Mouse (Mus musculus) A20 (cell line): Measurements from ENCODE around the gene Trim32.

Source experiments
- DNase-seq: peaks from one replicate; pipeline ENCODE4 v3.0.0-alpha.2; 2011; ENCODE audit warnings: low read depth, low spot score

Trim32 gene

DNA sequence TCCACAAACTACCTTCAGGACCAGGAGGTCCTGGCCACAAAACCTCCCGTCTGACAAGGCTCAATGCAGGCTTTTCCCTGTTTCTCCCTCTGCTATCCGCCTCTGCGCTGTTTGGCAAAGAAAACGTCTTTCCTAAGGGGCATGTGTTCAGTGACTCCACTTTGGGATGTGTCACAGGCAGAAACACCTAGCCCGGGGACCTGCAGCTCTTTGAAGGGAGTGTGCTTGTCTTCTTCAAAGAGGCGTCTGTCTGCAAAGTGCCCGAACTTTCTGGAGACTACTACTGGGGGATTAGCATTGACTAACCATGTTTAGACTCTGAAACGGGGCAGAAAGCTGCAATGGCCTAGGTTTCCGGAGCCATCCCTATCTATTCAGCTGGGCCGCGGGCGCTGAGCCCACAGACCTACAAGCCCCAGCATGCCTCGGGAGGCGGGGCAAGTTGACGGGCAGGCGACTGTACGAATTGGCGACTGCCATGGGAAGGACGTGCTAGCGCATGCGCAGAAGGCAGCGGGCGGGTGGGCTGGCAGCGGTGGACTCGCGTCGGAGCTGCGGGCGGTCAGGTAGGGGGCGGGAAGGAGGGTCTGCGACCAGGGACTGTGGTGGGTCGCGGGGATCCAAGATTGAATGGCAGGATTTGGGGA is at the start of gene Trim32:
Gene Trim32 (plus strand): TSS at position 483 of the 647 bp plus-strand sequence.
- peak; percentile 96 for DNase-seq

DNA sequence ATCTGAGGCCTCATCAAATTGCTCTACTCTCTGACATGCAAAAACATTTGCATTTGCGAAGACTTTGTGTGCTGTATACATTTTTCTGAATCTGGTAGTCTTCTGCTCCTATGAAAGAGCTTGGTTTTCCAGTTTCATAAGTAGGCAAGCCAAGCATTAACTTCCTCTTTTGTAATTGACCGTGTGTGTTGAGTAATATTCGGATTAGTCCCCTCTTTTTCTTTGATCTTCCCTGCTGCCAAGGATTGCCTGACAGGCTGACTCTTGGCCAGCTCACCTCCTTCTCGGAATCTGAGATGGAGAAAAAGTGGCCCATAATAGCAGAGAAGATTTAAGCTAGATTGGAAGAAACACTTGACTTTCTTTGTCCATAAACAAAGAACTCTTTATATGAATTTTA is 39.3 kb upstream of the Trim32 start:
- DNase-seq: no peak

DNA sequence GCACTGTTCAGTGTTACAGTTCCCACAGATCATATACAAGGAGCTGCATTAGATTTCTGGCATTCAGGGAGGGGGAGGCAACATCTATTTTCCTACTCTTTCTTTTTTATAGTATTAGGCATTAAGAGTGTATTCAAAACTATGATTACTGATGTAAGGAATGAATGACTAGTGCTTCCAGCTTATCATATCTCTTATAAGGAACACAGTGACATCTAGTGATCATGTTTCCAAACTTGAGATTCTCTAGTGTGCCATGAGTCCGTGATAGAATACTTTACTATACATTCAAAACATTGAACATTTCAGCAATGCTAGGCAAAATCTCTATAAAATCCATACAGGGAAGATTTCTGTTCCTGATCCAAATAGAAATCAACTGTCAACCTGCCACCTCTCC is 24.5 kb upstream of the Trim32 start:
- DNase-seq: no peak

DNA sequence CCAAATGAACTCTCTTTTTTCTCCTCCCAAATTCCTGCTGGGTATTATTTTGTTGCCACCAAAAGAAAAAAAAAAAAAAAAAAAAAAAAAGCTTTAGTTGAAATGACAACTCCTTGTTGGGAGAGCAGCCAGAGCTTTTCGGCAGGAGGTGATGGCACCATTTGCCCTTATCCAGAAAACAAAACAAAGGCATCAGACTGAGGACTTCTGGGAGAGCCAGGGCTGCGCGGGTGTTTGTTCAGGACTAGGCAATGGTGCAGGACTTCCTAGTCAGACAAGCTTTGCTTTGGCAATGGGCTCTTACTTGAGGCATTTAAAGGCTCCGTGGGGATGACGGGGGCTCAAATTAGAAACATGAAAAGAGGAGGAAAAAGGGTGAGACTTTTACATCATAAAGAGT is 17.8 kb upstream of the Trim32 start:
- no peak for DNase-seq

DNA sequence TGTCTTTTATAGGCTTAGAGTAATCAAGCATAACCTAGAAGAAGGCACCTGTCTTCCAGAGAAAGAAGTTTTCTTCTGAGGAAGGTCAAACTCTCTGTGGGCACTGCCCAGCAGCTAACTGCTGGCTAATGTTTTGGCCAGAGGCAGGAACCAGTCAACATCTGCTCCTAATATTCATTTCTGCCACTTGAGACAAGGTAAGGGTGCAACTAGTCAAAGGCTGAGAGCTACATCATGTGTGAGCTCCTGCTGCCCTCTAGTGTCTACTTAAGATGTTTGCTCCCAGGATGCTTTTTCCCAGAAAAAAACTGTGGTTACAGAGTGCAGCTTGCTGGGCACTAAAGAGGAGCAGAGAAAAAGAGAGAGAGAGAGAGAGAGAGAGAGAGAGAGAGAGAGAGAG is 15.0 kb upstream of the Trim32 start:
- DNase-seq: peak; percentile 45

GRCm38 (mm10) chr4:65594601-65595369 is 10.0 kb upstream of the Trim32 start:
- no peak for DNase-seq

DNA sequence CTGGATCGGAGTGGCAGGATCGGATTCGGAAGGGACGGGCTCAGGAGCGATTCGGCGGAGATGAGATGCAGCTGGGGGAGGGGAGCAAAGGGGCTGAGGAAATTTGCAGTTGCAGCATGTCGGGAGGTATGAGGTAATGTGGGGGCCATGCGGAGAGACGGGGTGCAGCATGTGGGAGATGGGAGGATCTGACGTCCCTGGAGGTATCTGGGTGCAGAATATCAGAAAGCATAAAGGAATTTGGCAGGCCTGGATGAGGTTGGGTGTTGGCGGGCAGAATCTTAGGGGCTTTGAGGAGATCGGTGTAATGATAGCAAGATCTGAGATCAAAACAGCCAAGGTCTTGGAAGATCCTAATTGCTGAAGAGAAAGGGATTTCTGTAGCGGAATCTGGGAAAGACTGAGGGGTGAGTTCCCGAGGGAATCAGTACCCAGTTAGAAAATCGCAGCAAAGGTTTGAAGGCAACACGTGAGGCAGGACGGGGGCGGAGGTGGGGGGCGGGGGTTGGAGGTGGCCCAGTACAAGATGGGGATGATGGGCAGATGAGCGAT is 441 bp downstream of the Trim32 start:
- DNase-seq: no peak

- no peak for DNase-seq
These were observed 2.4 kb downstream of the Trim32 start for GRCm38 (mm10) chr4:65607184-65607631.

- DNase-seq: no peak
These were observed 3.3 kb downstream of the Trim32 start for GRCm38 (mm10) chr4:65608112-65608511.

DNA sequence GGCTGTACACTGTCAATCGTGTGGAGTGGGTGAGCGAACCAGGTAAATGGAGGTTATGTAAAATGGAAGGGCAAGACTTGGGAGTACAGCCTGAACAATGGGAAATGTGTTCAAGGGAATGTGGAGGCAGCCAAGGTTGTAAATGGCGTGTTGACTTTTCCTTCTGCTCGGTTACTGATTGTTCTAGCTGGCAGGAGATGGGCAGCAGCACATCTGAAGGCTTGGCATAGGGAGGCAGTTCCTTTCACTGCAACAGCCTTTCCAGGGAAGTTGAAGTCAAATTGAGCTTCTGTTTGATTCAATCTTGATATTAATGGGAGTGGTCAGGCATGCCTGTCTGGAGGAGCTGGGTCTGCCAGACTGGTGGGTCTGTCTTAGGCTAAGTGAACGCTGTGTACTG is 5.5 kb downstream of the Trim32 start:
- no peak for DNase-seq

DNA sequence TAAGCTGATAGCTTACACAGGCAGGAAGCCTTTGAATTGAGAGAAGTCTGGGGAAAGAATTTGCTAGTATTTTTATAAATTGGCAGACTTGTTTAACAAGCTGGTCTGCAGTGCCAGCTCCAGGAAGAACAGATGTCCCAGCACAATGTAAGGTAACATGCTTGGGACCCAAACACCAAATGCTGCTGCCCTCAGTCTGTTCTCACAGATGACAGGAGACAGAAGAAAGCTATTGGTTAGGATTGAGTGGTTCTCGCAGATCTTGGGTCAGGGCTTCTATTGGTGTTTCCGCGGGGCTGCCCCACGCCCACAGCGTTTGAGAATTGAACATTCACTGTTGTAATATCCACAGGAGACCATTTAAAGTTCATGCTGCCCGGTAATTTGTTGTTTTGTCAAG is 6.1 kb downstream of the Trim32 start:
- no peak for DNase-seq

DNA sequence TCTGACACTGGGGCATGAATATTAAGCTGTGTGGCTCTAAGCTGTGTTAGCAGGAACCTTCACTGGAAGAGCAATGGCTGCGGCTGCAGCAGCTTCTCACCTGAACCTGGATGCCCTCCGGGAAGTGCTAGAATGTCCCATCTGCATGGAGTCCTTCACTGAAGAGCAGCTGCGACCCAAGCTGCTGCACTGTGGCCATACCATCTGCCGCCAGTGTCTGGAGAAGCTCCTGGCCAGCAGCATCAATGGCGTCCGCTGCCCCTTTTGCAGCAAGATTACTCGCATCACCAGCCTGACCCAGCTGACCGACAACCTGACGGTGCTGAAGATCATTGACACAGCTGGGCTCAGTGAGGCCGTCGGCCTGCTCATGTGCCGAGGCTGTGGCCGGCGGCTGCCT is 8.3 kb downstream of the Trim32 start:
- DNase-seq: no peak

DNA sequence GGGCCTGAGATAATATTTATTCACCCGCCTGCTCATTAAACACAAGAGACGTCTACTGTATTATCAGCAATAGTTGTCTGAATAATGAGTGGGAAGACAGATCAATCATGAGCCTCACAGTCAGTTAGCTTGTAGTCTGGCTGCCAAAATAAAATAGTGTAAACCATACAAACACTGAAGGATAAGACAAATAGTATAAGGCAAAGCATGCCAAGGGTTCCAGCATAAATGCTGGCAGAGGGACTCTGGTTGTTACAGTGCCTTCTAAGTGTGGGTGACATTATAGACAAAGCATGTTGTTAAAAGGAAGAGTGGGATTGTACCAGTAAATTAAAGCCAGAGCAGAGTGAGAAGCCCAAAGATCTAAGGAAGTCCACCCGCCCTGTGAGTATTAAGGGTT is 15.3 kb downstream of the Trim32 start:
- DNase-seq: no peak

GRCm38 (mm10) chr4:65638231-65638630 is 33.4 kb downstream of the Trim32 start:
- DNase-seq: no peak

GRCm38 (mm10) chr4:65642611-65643010 is 37.8 kb downstream of the Trim32 start:
- DNase-seq: no peak

DNA sequence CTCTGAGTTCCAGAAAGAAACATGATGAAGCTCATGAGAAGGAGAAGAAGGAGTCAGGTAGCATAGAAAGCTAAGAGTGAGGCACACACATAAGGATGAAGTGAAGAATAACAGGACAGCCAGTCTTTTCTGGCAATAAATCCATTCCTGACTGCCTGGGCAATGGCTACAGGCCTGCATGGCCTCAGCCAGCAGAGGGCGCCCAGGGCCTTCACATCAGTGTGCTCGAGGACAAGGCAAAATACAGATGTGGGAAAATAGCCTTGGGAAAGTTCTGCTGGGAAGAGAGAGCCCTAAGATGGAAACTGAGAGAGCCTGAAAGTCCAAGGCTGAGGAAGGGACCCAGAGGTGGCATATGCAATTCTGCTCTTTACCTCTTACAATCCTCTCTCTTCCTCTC is 49.9 kb downstream of the Trim32 start:
- peak; percentile 20 for DNase-seq

- no peak for DNase-seq
These were observed 58.4 kb downstream of the Trim32 start for GRCm38 (mm10) chr4:65663176-65663575.
